Mouse (Mus musculus) E14TG2a.4 (cell line): ENCODE measurements around the gene Nol11.
"Not testable (repeated sequence)": the region's sequence is repeated elsewhere in the genome, so short reads cannot be mapped to it uniquely, and the experiment has no call there.

Experiments used
- H3K27me3 ChIP-seq: 2 replicates; pipeline ENCODE4 v1.6.1; 2014; ENCODE audit warnings: low read length, control low read depth; ENCODE audit not compliant: insufficient read depth
- H3K36me3 ChIP-seq: 2 replicates; pipeline ENCODE4 v1.6.1; 2014; ENCODE audit warnings: low read length, control low read depth; ENCODE audit not compliant: insufficient read depth
- H3K4me1 ChIP-seq: replicated peaks from 2 replicates; pipeline ENCODE4 v1.6.1; 2014; ENCODE audit warnings: low read depth, low read length, control low read depth
- H3K4me3 ChIP-seq: replicated peaks from 2 replicates; pipeline ENCODE4 v1.5.1; 2014; ENCODE audit warnings: mild to moderate bottlenecking, low read length
- H3K9me3 ChIP-seq: 2 replicates; pipeline ENCODE4 v1.6.1; 2014; ENCODE audit warnings: low read length, control low read depth
- CTCF ChIP-seq: conservative IDR thresholded peaks from 2 replicates; pipeline ENCODE4 v1.5.1; 2014; ENCODE audit warnings: low read length
- NANOG ChIP-seq: IDR thresholded peaks from 2 replicates; pipeline ENCODE4 v1.6.1; 2014; ENCODE audit warnings: borderline replicate concordance, low read length, mixed read lengths
- POU5F1 ChIP-seq: IDR thresholded peaks from 2 replicates; pipeline ENCODE4 v1.6.1; 2014; ENCODE audit warnings: low read length, borderline replicate concordance

Nol11 gene

DNA sequence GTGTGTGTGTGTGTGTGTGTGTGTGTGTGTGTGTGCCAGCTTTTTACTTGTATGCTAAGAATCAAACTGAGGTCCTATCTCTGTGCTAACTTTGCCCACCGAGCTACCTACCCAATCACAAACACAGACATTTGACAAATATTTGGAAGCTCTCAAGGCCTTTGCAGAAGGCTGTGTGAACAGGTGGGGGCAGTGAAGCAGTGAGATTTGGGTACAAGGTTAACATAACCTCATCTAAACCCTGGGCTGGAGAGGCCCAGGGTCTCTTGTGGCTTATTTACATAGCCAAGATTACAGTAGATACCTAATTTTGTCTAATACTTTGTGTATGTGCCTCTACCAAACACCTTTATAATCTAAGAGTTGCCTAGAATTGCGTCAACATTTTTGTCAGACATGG is 46.8 kb downstream of the Nol11 start:
- Histone ChIP-seq H3K27me3 (no peaks in the 10 kb centered on the region), H3K36me3 (no peaks in the 10 kb centered on the region), H3K4me1 (peaks cover 45% of the 10 kb centered on the region), H3K9me3 (no peaks in the 10 kb centered on the region), H3K4me3 (no peak overlapping the region)
- TF ChIP-seq POU5F1 (no peak), CTCF (no peak), NANOG (no peak)

GRCm38 (mm10) chr11:107140756-107141155 is 48.4 kb downstream of the Nol11 start:
- no peaks in the 10 kb centered on the region for H3K27me3 ChIP-seq
- no peaks in the 10 kb centered on the region for H3K9me3 ChIP-seq
- TF ChIP-seq POU5F1 (no peak), CTCF (no peak), NANOG (no peak)
- peak overlapping the region; percentile 27 for H3K4me3 ChIP-seq
- H3K4me1 ChIP-seq: peaks cover 55% of the 10 kb centered on the region
- no peaks in the 10 kb centered on the region for H3K36me3 ChIP-seq

DNA sequence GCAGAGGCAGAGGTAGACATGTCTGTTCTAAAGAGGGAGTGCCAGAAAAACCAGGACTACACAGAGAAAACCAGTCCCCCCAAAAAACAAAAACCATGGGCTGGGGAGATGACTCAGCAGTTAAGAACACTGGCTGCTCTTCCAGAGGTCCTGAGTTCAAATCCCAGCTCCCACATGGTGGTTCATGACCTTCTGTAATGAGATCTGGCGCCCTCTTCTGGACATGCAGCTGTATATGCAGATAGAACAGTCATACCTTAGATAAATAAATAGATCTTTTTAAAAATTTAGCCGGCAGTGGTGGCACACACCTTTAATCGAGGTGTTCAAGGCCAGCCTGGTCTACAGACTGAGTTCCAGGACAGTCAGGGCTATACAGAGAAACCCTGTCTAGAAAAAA is 50.5 kb downstream of the Nol11 start:
- Histone ChIP-seq H3K36me3 (no peaks in the 10 kb centered on the region), H3K9me3 (no peaks in the 10 kb centered on the region), H3K4me1 (peaks cover 61% of the 10 kb centered on the region), H3K4me3 (no peak overlapping the region), H3K27me3 (no peaks in the 10 kb centered on the region)
- TF ChIP-seq CTCF: peak; percentile 47
- TF ChIP-seq POU5F1: no peak
- no peak for TF ChIP-seq NANOG

- no peaks in the 10 kb centered on the region for H3K27me3 ChIP-seq
- H3K9me3 ChIP-seq: no peaks in the 10 kb centered on the region
- TF ChIP-seq NANOG (no peak), POU5F1 (no peak), CTCF (0 out of 2 replicates have a peak, but pooled peaks have one; percentile 3)
- H3K4me1 ChIP-seq: peaks cover 69% of the 10 kb centered on the region
- no peaks in the 10 kb centered on the region for H3K36me3 ChIP-seq
- 0 out of 2 replicates have a peak overlapping the region, but pooled peaks have one; percentile 26 for H3K4me3 ChIP-seq
Measured at GRCm38 (mm10) chr11:107137593-107137992, 51.6 kb downstream of the Nol11 start.

GRCm38 (mm10) chr11:107136458-107136857 is 52.7 kb downstream of the Nol11 start:
- H3K9me3 ChIP-seq, H3K36me3 ChIP-seq, H3K27me3 ChIP-seq: not testable (repeated sequence)
- Histone ChIP-seq H3K4me1 (peaks cover 67% of the 10 kb centered on the region), H3K4me3 (peak overlapping the region; percentile 26)

DNA sequence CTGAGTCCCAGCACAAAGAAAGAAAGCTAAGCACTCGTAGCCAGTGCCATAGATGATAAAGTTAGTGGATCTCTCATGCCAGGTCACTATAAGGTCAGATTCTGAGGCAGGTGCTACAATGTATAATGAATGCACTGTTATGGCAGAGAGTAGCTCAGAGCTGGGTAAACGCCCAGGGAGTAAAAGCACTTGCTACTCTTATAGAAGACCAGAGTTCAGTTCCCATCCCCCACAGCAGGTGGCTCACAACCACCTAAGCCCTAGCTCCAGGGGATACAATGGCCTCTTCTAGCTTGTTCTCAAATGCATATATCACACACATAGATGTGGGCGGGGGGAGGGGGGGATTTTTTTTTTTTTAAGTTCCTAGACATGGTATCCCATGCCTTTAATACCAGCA is 53.4 kb downstream of the Nol11 start:
- H3K4me3 ChIP-seq: peak overlapping the region; percentile 26
- TF ChIP-seq POU5F1 (no peak), CTCF (no peak), NANOG (no peak)
- no peaks in the 10 kb centered on the region for H3K27me3 ChIP-seq
- H3K9me3 ChIP-seq: no peaks in the 10 kb centered on the region
- no peaks in the 10 kb centered on the region for H3K36me3 ChIP-seq
- peaks cover 60% of the 10 kb centered on the region for H3K4me1 ChIP-seq

DNA sequence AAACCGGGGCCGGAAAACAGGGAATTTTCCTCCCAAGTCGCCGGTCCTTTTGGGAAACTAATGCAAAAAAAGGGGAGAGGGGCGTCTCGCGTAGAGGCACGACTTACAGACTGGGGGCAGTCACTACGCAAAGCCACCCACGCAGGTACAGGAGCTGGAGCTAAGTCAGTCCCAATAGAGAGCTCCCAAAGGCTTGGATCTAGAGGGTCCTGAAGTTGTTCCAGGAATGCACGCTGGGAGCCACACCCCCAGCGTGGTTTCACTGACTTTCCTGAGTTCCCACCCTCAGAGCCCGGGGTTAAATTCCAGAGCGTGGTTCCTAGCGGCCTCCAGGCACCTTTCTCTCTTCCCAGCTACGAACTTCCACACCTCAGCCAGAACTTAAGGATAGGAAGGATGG is 56.8 kb downstream of the Nol11 start:
- TF ChIP-seq NANOG (no peak), CTCF (no peak; the same call in 1 of the 2 replicates), POU5F1 (no peak)
- Histone ChIP-seq H3K4me3 (peak overlapping the region; percentile 87), H3K27me3 (no peaks in the 10 kb centered on the region), H3K9me3 (no peaks in the 10 kb centered on the region), H3K36me3 (peaks cover 13% of the 10 kb centered on the region; the same call in 1 of the 2 replicates), H3K4me1 (peaks cover 65% of the 10 kb centered on the region)

DNA sequence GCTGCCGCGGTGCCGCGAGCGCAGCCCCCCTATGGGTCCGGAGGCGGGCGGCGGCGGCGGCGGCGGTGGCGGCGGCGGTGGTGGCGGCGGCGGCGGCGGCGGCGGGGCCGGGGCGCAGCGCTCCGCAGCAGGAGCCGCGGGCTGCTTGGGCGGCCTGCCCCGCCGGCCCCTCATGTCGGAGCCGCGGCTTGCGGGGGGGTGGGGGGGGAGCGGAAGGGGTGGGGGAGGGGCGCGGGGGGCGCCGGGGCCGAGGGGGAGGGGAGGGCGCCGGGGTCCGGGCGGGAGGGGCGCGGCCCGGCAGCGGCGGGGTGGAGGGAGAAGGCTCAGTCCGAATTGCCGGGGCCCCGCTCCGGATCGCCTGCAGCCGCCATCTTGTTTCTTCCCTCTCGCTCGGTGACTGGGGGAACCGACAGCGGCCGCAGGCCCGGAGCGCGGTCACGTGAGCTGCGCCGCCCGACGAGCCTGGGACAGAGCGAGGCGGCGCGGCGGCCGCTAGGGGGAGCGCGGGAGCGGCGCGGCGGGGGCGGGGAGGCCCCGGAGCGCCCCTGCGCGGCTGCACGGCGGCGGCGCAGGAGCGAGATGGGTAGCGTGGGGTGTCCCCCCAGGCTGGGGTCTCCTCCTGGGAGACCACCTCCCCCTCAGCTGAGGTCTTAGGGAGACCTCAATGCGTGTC is 57.3 kb downstream of the Nol11 start, which contains the start of gene Bptf:
Gene Bptf, minus strand, starts transcription at position 379 of the 673 bp plus-strand sequence.
- Histone ChIP-seq H3K4me1 (peaks cover 68% of the 10 kb centered on the region), H3K36me3 (peaks cover 14% of the 10 kb centered on the region; the same call in 1 of the 2 replicates), H3K27me3 (no peaks in the 10 kb centered on the region), H3K9me3 (no peaks in the 10 kb centered on the region), H3K4me3 (peak within 1 kb of the TSS; percentile 88)
- TF ChIP-seq CTCF (no peak), NANOG (no peak), POU5F1 (no peak)

DNA sequence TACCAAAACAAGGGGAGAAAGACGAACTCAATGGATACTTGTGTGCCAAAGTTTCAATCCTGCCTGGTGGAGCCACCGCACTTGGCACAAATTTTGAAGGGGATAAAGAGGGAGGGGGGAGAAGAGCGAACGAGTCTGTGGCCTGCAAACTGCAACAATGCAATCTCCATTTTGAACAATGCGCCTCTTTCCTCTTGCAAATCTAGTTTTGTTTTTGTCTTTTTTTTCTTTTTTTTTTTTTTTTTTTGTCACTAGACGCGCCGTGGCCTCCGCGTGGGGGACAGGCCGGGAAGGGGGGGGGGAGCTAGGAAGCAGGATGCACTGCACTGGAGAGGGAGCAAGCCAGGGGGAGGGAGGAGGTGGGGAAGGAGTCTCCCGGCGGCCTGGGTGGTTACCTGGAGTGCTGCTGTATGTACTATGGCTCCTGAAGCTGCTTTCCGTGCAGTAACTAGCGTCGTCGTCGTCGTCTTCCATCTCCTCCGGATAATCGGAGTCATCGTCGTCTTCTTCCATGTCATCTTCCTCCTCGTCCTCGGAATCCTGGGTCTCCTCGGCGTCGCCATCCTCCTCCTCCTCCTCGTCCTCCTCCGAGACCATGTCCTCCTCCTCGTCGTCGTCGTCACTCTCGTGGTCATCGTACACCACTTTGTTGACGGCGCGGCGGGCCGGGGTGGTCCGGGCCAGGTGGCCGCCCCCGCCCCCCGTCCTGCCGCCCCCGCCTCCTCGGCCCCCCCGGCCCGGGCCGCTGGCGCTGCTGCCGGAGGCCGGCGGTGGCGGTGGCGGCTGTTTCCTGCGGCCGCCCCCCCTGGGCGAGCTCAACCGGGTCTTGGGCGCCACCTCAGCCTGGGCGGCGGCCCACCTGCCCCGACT is 58.1 kb downstream of the Nol11 start:
- Histone ChIP-seq H3K27me3 (no peaks in the 10 kb centered on the region), H3K4me3 (peak overlapping the region; percentile 88), H3K9me3 (no peaks in the 10 kb centered on the region), H3K36me3 (peaks cover 20% of the 10 kb centered on the region; the same call in 1 of the 2 replicates), H3K4me1 (peaks cover 67% of the 10 kb centered on the region)
- no peak for TF ChIP-seq NANOG
- TF ChIP-seq CTCF: no peak
- TF ChIP-seq POU5F1: no peak
